Mouse (Mus musculus): ENCODE results near the gene Slc37a3. TPM values are rescaled to one million over a fixed set of nuclear protein-coding genes. Genes with fewer than 3 reads are reported as not detected.

The Slc37a3 gene
- polyA plus RNA-seq, 1 experiment, result 2.3 TPM

DNA sequence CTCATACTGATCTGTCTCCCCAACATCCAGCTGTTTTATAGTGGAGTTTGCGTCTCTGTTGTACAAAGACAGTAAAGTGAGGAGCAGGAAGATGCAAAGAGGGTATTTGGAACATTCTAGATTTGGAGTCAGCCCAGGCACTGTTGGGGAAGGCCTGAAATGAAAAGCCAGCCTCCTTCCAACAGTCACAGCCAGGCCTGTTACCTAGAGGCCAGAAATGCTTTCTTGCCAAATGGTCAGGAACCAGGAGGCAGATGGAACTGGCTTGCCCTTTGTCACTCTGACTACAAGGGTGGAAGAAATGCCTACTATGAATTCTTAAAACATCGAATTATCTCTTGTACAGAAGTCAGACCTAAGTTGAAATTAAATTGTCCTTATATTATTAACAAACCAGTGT lies 12.5 kb upstream of the Slc37a3 start:
- no peak for TF ChIP-seq GATA1 (IDR thresholded peaks at IDR 0.05; ENCODE audit: low read length)

- TF ChIP-seq GATA1 (IDR thresholded peaks at IDR 0.05; ENCODE audit: low read length), result no peak
Observed at GRCm38 (mm10) chr6:39381125-39381880, 3.8 kb upstream of the Slc37a3 start, which contains the start of gene Rab19. Rab19 (plus strand) TSS chr6:39381175.

DNA sequence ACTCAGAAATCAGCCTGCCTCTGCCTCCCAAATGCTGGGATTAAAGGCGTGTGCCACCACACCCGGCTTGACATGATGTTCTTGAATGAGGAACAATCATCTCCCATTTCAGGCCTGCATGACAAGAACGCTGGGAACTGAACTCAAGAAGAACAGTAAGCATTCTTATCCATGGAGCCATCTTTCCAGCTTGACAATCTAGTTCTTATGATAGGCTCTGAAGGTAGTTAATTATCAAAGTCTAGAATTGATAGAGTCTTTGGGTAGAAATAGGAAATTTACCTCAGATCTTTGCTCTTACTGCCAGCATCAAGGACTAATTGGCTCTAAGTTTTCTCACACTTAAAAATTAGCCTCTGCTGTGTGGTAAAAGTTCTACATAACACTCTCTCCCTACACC lies 2.8 kb upstream of the Slc37a3 start:
- no peak for TF ChIP-seq GATA1 (IDR thresholded peaks at IDR 0.05; ENCODE audit: low read length)

GRCm38 (mm10) chr6:39379749-39380148 lies 2.3 kb upstream of the Slc37a3 start:
- no peak for TF ChIP-seq GATA1 (IDR thresholded peaks at IDR 0.05; ENCODE audit: low read length)

- TF ChIP-seq GATA1 (IDR thresholded peaks at IDR 0.05; ENCODE audit: low read length), result no peak
Observed at GRCm38 (mm10) chr6:39379224-39379623, 1.7 kb upstream of the Slc37a3 start.

GRCm38 (mm10) chr6:39376775-39377174 lies 700 bp downstream of the Slc37a3 start:
- TF ChIP-seq GATA1 (IDR thresholded peaks at IDR 0.05; ENCODE audit: low read length), result no peak

DNA sequence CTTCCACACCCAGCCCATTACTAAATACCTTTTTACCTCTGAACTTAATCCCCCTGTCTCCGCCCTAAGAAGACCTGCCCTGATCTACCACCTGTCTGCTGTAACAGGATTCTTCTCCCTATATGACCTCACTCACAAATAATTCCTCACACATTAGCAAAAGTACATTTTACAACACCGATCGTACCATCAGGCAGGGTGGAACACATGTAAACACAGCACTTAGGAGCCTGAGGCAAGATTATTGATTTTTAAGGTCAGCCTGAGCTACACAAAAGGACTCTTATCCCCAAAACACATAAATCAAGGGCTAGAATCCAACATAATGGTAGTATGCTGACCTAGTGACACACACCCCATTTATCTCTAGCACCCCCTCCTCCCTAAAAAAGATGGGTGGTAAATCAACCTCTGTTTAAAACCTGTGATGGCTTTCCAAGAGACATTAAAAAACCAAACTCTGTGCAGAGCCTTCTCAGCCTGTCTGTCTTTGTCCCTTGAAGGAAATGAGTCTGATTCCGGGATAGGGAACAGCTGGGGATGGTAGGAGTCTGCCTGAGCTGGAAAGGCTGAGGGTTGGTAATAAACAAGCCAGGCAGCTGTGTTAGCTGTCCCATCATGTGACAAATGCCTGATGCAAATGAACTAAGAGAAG lies 4.0 kb downstream of the Slc37a3 start:
- TF ChIP-seq GATA1 (IDR thresholded peaks at IDR 0.05; ENCODE audit: low read length), result no peak

DNA sequence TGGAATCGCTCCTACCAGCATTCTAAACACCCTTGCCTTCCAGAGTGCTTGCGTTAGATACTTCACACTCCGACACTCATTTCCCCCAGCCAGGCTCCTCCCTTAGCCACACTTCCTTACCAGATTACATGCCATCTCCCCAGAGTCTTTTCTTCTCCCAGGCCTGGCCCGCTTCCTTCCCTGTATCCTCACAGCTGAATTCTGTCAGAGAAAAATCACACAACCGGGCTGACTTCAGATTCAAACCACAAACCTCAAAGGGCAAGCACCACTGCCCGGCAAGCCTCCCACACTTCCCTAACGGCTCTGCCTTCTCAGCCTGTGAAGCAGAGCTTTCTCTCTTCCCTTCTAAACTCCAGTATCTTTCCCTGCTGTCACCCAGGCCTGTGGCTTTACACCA lies 4.7 kb downstream of the Slc37a3 start:
- TF ChIP-seq GATA1 (IDR thresholded peaks at IDR 0.05; ENCODE audit: low read length), result no peak

GRCm38 (mm10) chr6:39372042-39372441 lies 5.4 kb downstream of the Slc37a3 start:
- no peak for TF ChIP-seq GATA1 (IDR thresholded peaks at IDR 0.05; ENCODE audit: low read length)

GRCm38 (mm10) chr6:39369631-39370030 lies 7.8 kb downstream of the Slc37a3 start:
- TF ChIP-seq GATA1 (IDR thresholded peaks at IDR 0.05; ENCODE audit: low read length), result no peak

DNA sequence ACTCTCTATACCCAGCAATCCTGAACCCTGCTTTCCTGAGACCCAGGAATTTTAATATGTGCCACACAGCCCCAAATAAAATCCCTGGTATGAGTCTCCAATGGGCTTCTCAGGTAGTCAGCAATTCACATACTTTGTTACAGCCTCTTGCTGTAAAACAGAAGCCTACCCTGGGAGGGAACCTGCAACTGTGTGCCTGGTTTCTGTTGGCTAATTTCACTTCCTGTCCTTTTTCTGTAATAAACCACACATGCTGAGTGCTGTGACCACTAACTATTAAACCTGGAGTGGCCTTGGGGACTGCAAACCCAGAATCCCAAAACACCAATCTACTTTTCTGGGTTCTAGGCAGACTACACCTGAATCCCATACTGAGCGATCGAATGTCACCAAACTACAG lies 14.8 kb downstream of the Slc37a3 start:
- TF ChIP-seq GATA1 (IDR thresholded peaks at IDR 0.05; ENCODE audit: low read length), result no peak

DNA sequence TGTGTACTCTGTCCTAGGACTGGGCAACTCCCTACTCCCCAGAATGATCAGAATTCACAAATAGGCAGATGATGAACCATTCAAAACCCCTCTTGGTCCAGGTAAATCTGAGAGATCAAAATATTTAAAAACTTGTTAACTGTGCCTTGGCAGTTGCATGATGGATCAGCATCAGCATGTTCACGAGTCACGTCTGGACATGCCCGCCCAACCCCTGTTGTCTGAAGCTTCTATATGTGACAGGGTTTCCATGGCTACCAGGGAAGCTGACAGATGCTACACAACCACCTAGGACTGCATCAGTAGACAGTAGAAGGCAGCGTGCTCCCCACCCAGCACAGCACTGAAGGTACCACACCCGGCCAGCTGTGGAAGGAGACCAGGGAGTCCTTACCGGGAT lies 28.5 kb downstream of the Slc37a3 start:
- no peak for TF ChIP-seq GATA1 (IDR thresholded peaks at IDR 0.05; ENCODE audit: low read length)

DNA sequence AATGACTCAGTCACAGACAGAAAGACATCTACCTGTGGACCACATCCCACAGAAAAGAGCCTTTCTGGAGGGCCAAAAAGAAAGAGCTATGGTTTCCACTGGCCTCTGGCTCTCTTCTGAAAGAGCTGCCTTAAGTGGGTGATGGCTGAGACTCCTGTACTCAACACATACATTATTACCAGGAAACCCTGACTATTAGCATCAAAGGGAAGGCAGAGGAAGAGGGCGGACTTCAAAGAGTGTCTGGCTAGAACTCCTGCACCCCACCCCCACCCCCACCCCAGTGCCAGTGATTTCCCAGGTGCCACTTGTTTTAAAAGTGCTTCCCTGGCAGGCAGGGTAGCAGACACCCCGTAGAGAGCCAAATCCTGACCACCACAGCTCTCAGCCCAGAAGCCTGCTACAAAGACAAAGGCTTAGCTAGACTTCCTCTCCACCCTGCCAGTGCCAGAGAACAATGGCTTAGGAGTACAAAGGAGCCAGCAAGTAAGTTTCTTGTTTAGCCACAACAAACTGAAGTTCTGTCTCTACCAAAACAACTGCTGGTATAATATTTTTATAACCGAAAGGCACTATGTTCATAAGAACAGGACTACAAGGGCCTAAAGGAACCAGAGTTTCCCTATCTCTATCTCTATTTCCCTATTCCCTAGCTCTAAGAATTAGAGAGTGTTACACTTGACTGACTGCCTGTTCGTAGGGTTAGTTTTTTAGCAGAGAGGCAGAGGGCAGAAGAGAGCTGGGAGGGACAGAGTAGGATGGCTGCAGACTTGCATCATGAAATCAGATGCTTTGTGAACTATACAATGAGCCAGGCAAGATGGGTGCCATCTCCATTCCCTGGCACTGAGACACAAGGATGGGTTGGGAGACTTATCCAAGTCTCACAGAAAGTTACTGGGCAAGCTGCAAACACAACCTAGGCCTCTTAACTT lies 29.3 kb downstream of the Slc37a3 start:
- TF ChIP-seq GATA1 (IDR thresholded peaks at IDR 0.05; ENCODE audit: low read length), result no peak

DNA sequence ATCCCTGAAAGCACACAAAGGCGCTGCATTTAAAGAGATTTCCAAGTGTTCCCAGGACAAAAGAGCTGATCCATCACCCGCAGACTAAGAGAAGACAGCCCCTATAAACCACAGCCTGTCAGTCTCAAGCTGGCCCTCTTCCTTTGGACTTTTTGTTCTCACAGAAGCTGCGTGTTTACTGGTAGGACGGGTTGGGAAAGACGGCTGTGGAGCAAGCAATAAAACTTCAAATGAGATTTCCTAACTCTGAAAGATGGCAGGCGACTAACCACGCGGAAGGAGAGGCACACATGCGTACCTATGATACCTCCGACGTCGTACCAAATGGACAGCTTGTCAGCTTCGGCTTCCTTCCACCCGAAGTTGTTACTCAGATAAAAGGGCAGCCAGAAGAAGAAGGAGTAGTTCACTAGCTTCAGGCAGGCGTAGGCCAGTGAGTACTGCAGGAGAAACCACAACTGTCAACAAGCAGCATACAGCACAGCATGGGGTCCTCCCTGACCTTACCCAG lies 30.4 kb downstream of the Slc37a3 start:
- no peak for TF ChIP-seq GATA1 (IDR thresholded peaks at IDR 0.05; ENCODE audit: low read length)

GRCm38 (mm10) chr6:39345430-39345829 lies 32.0 kb downstream of the Slc37a3 start:
- TF ChIP-seq GATA1 (IDR thresholded peaks at IDR 0.05; ENCODE audit: low read length), result no peak

DNA sequence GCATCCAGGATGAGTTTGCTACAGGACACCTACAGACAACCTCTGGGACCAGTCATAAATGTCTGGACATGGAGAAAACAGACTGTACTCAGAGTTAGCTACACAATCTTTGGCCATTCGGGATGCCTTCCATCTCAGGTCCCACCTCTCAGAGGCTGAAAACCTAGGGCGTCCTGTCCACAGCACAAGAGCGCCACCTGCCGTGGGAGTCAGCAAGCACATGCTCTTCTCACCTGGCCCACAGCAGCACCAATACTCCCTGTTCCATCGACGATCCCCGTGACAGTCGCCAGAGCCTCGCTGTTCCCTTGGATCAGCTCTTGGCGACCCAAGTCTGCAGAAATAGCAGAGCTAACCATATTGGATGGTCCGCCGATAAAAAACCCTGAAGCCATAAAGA lies 33.5 kb downstream of the Slc37a3 start:
- TF ChIP-seq GATA1 (IDR thresholded peaks at IDR 0.05; ENCODE audit: low read length), result no peak

All from G1E-ER4 (cell line).